10 mouse cellular contexts compared by ENCODE assay signal in the genomic region with DNA sequence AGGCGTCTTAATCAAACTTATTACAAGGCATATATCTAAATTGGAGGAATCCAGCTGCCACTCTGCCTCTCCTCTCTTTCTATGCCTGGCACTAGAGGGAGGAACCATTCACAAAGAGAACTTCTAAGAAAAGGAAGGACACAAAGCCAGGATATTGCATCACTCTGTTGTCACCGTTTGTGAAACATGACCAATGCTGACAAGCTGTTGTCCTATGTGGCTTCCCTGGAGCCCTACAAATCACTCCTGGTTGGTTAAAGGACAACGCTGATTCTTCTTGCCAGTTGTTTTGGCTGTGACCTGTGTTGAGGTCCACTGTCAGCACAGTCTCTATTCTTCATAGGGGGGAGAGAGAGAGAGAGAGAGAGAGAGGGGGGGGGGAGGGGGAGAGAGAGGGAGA. TPM values are rescaled to one million over a fixed set of nuclear protein-coding genes. Genes with fewer than 3 reads are reported as not detected.
DNase-seq lines count a peak whose midpoint lies in the region; ATAC-seq and TF ChIP-seq lines count a peak whose summit lies in the region.
"Had no signal": no experiment of that assay in that cellular context is flagged by ENCODE, and none has a peak within 500 bp of the region (broad histone marks: within the 10 kb centered on the region; RNA-seq: fewer than 3 reads in every experiment).

No protein-coding gene starts in this region.

- no peak for TF ChIP-seq POLR2A in kidney, adult 2 months (IDR thresholded peaks at IDR 0.05; ENCODE audit: low read depth, low read length)

- DNase-seq in kidney, adult 2 months: peak; percentile 48
- DNase-seq in kidney, postnatal 10 days: no peak
- DNase-seq in T-cell, adult 2 months (ENCODE audit: low spot score): peak; percentile 42
- DNase-seq in limb, embryonic 10.5 days (ENCODE audit: low spot score): no peak
- DNase-seq in naive thymus-derived CD4-positive, alpha-beta T cell, adult 2 months (ENCODE audit: low read depth): peak; percentile 59
- DNase-seq in hindbrain, embryonic 14.5 days (ENCODE audit: low spot score): no peak
- no peak for DNase-seq in forebrain, postnatal 0 days
- DNase-seq: cerebellum, adult 18-20 months; kidney, adult 11 months; right cerebral cortex, postnatal 4 days had no signal

- 43% methylated on average over 3 of the region's 3 CpGs for WGBS in kidney, adult 2 months
- 73% methylated on average over 3 of the region's 3 CpGs for WGBS in limb, embryonic 10.5 days
- WGBS in hindbrain, embryonic 14.5 days: 57% methylated on average over 3 of the region's 3 CpGs
- 54% methylated on average over 3 of the region's 3 CpGs for WGBS in forebrain, postnatal 0 days

- H3K4me1 ChIP-seq in kidney, adult 2 months (ENCODE audit: control insufficient read depth, insufficient read depth, low read length): peaks cover 15% of the 10 kb centered on the region; the same call in 1 of the 2 replicates
- peaks cover 57% of the 10 kb centered on the region for H3K4me1 ChIP-seq in limb, embryonic 10.5 days
- H3K4me1 ChIP-seq in hindbrain, embryonic 14.5 days (replicated peaks; ENCODE audit: control insufficient read depth, insufficient read depth, low read length): no peaks in the 10 kb centered on the region; the same call in 1 of the 2 replicates
- H3K4me1 ChIP-seq in forebrain, postnatal 0 days (ENCODE audit: insufficient read depth): no peaks in the 10 kb centered on the region

- ATAC-seq in hindbrain, embryonic 14.5 days (ENCODE audit: low FRiP score): no peak
- ATAC-seq in forebrain, postnatal 0 days: no peak

- H3K27ac ChIP-seq in kidney, adult 2 months (ENCODE audit: insufficient read depth, low read depth, low read length): no peak overlapping the region
- H3K27ac ChIP-seq in limb, embryonic 10.5 days: 0 out of 2 replicates have a peak overlapping the region, but pooled peaks have one; percentile 0
- no peak overlapping the region for H3K27ac ChIP-seq in hindbrain, embryonic 14.5 days
- no peak overlapping the region for H3K27ac ChIP-seq in forebrain, postnatal 0 days (ENCODE audit: low read depth, low read length)

- no peaks in the 10 kb centered on the region for H3K27me3 ChIP-seq in kidney, adult 2 months (replicated peaks; ENCODE audit: control insufficient read depth, insufficient read depth, low read length)
- H3K27me3 ChIP-seq in limb, embryonic 10.5 days (ENCODE audit: low read depth, poor library complexity, severe bottlenecking): no peaks in the 10 kb centered on the region
- H3K27me3 ChIP-seq in hindbrain, embryonic 14.5 days (ENCODE audit: control insufficient read depth, insufficient read depth, low read length): no peaks in the 10 kb centered on the region
- no peaks in the 10 kb centered on the region for H3K27me3 ChIP-seq in forebrain, postnatal 0 days (ENCODE audit: insufficient read depth, low read length)

- no peak for TF ChIP-seq CTCF in kidney, adult 2 months (conservative IDR thresholded peaks at IDR 0.05; ENCODE audit: insufficient read depth, insufficient read length, low read depth, low read length)
- TF ChIP-seq CTCF in forebrain, postnatal 0 days (IDR thresholded peaks at IDR 0.05; ENCODE audit: low read depth): no peak

- H3K4me3 ChIP-seq in kidney, adult 2 months (ENCODE audit: insufficient read depth, low read depth, low read length): no peak overlapping the region
- no peak overlapping the region for H3K4me3 ChIP-seq in limb, embryonic 10.5 days
- H3K4me3 ChIP-seq in hindbrain, embryonic 14.5 days (replicated peaks; ENCODE audit: low read length): no peak overlapping the region
- H3K4me3 ChIP-seq in forebrain, postnatal 0 days (ENCODE audit: low read depth, low read length): no peak overlapping the region

- no peaks in the 10 kb centered on the region for H3K9me3 ChIP-seq in limb, embryonic 10.5 days (replicated peaks)
- H3K9me3 ChIP-seq in hindbrain, embryonic 14.5 days (ENCODE audit: control insufficient read depth, low read length): no peaks in the 10 kb centered on the region
- no peaks in the 10 kb centered on the region for H3K9me3 ChIP-seq in forebrain, postnatal 0 days (ENCODE audit: low read length)

- H3K36me3 ChIP-seq in kidney, adult 2 months (ENCODE audit: control insufficient read depth, insufficient read depth, low read length): no peaks in the 10 kb centered on the region
- H3K36me3 ChIP-seq in limb, embryonic 10.5 days: no peaks in the 10 kb centered on the region
- H3K36me3 ChIP-seq in hindbrain, embryonic 14.5 days (replicated peaks; ENCODE audit: control insufficient read depth, insufficient read depth): no peaks in the 10 kb centered on the region
- no peaks in the 10 kb centered on the region for H3K36me3 ChIP-seq in forebrain, postnatal 0 days (ENCODE audit: insufficient read depth)

- H3K9ac ChIP-seq in hindbrain, embryonic 14.5 days: no peak overlapping the region
- no peak overlapping the region for H3K9ac ChIP-seq in forebrain, postnatal 0 days

- H3K4me2 ChIP-seq in hindbrain, embryonic 14.5 days (replicated peaks): no peak overlapping the region
- no peak overlapping the region for H3K4me2 ChIP-seq in forebrain, postnatal 0 days (ENCODE audit: low read depth)

RNA-seq across cellular contexts. Expression of a gene that starts 17.2 kb away (rescaled TPM):
- polyA plus RNA-seq in kidney, adult 2 months (2012; rRNA removed): 11.6 and 12.0 TPM in 2 replicates
- 14.2 and 17.6 TPM in 2 replicates for polyA plus RNA-seq in limb, embryonic 10.5 days (2016; fragmentation: Nextera tagmentation; extraction: Ambion mirVana)
- polyA plus RNA-seq in hindbrain, embryonic 14.5 days (2014; fragmentation: Nextera tagmentation; extraction: Ambion mirVana): 10.5 and 11.9 TPM in 2 replicates
- 13.9 and 16.9 TPM in 2 replicates for total RNA-seq in forebrain, postnatal 0 days (2014; rRNA removed)
- 6.5 TPM in 2 replicates for polyA plus RNA-seq in forebrain, postnatal 0 days (2015; fragmentation: Nextera tagmentation; extraction: Ambion mirVana)

Comparison
In these comparisons a context has a peak if more than half of its experiments do, and no peak if none do; other contexts are left out.
1. DNase-seq: peak in kidney, adult 2 months (single experiment), T-cell, adult 2 months (single experiment) and naive thymus-derived CD4-positive, alpha-beta T cell, adult 2 months (single experiment); none in kidney, postnatal 10 days (single experiment), limb, embryonic 10.5 days (single experiment), hindbrain, embryonic 14.5 days (single experiment) and forebrain, postnatal 0 days (single experiment).